Mouse (Mus musculus): ENCODE results near the gene Mpv17. TPM values are rescaled to one million over a fixed set of nuclear protein-coding genes. Genes with fewer than 3 reads are reported as not detected.

The Mpv17 gene
- 41.2 TPM for polyA plus RNA-seq (2014; fragmentation: Illumina TruSeq; extraction: RNeasy Lipid Tissue Mini Kit (QIAGEN cat#74804); ENCODE audit: insufficient read depth, low read depth, low replicate concordance)

GRCm38 (mm10) chr5:31154152-31154553 is at the start of gene Mpv17:
Mpv17 (minus strand) TSS chr5:31154251.

GRCm38 (mm10) chr5:31201742-31202590 is 47.9 kb upstream of the Mpv17 start, which contains the start of gene Zfp513:
Zfp513 (minus strand) TSS chr5:31202303.

GRCm38 (mm10) chr5:31192939-31193630 is 39.0 kb upstream of the Mpv17 start, which contains the start of the genes Snx17 and Eif2b4:
Snx17 (plus strand) TSS chr5:31193227.
Eif2b4 (minus strand) TSS chr5:31193430.

GRCm38 (mm10) chr5:31179766-31180630 is 25.9 kb upstream of the Mpv17 start, which contains the start of the genes Gm29609 and Gtf3c2:
Gm29609 (minus strand) TSS chr5:31179911.
Gtf3c2 (minus strand) TSS chr5:31180144.

GRCm38 (mm10) chr5:31138241-31138967 is 15.6 kb downstream of the Mpv17 start, which contains the start of gene Ucn:
Ucn (minus strand) TSS chr5:31138829.

GRCm38 (mm10) chr5:31116354-31116753 is 37.7 kb downstream of the Mpv17 start, which contains the start of gene Trim54:
Trim54 (plus strand) TSS chr5:31116712.

GRCm38 (mm10) chr5:31108000-31108490 is 46.0 kb downstream of the Mpv17 start, which contains the start of gene Slc30a3:
Slc30a3 (minus strand) TSS chr5:31108237.

GRCm38 (mm10) chr5:31105814-31106335 is 48.2 kb downstream of the Mpv17 start, which contains the start of gene Dnajc5g:
Dnajc5g (plus strand) TSS chr5:31106285.

Other genes with a start within 250 kb of the Mpv17 start
- 298 TPM for gene Ost4, start 246.5 kb downstream of the Mpv17 start, polyA plus RNA-seq (2014; fragmentation: Illumina TruSeq; extraction: RNeasy Lipid Tissue Mini Kit (QIAGEN cat#74804); ENCODE audit: insufficient read depth, low read depth, low replicate concordance)
- gene Emilin1, start 240.8 kb downstream of the Mpv17 start, polyA plus RNA-seq (2014; fragmentation: Illumina TruSeq; extraction: RNeasy Lipid Tissue Mini Kit (QIAGEN cat#74804); ENCODE audit: insufficient read depth, low read depth, low replicate concordance) = 47.6 TPM
- gene Khk, start 232.8 kb downstream of the Mpv17 start, polyA plus RNA-seq (2014; fragmentation: Illumina TruSeq; extraction: RNeasy Lipid Tissue Mini Kit (QIAGEN cat#74804); ENCODE audit: insufficient read depth, low read depth, low replicate concordance) = 53.4 TPM
- gene Cgref1, start 208.7 kb downstream of the Mpv17 start, polyA plus RNA-seq (2014; fragmentation: Illumina TruSeq; extraction: RNeasy Lipid Tissue Mini Kit (QIAGEN cat#74804); ENCODE audit: insufficient read depth, low read depth, low replicate concordance) = 0.60 TPM
- gene Preb, start 193.9 kb downstream of the Mpv17 start, polyA plus RNA-seq (2014; fragmentation: Illumina TruSeq; extraction: RNeasy Lipid Tissue Mini Kit (QIAGEN cat#74804); ENCODE audit: insufficient read depth, low read depth, low replicate concordance) = 81.0 TPM
- gene Tcf23, start 185.6 kb downstream of the Mpv17 start, polyA plus RNA-seq (2014; fragmentation: Illumina TruSeq; extraction: RNeasy Lipid Tissue Mini Kit (QIAGEN cat#74804); ENCODE audit: insufficient read depth, low read depth, low replicate concordance) = 1.2 TPM
- 135 TPM for gene Atraid, start 105.9 kb downstream of the Mpv17 start, polyA plus RNA-seq (2014; fragmentation: Illumina TruSeq; extraction: RNeasy Lipid Tissue Mini Kit (QIAGEN cat#74804); ENCODE audit: insufficient read depth, low read depth, low replicate concordance)
- gene Slc5a6, start 105.3 kb downstream of the Mpv17 start, polyA plus RNA-seq (2014; fragmentation: Illumina TruSeq; extraction: RNeasy Lipid Tissue Mini Kit (QIAGEN cat#74804); ENCODE audit: insufficient read depth, low read depth, low replicate concordance) = 4.2 TPM
- 5.8 TPM for gene Cad, start 99.5 kb downstream of the Mpv17 start, polyA plus RNA-seq (2014; fragmentation: Illumina TruSeq; extraction: RNeasy Lipid Tissue Mini Kit (QIAGEN cat#74804); ENCODE audit: insufficient read depth, low read depth, low replicate concordance)
- gene Dnajc5g, start 48.0 kb downstream of the Mpv17 start, polyA plus RNA-seq (2014; fragmentation: Illumina TruSeq; extraction: RNeasy Lipid Tissue Mini Kit (QIAGEN cat#74804); ENCODE audit: insufficient read depth, low read depth, low replicate concordance) = not detected
- gene Slc30a3, start 46.0 kb downstream of the Mpv17 start, polyA plus RNA-seq (2014; fragmentation: Illumina TruSeq; extraction: RNeasy Lipid Tissue Mini Kit (QIAGEN cat#74804); ENCODE audit: insufficient read depth, low read depth, low replicate concordance) = not detected
- 3.1 TPM for gene Trim54, start 37.5 kb downstream of the Mpv17 start, polyA plus RNA-seq (2014; fragmentation: Illumina TruSeq; extraction: RNeasy Lipid Tissue Mini Kit (QIAGEN cat#74804); ENCODE audit: insufficient read depth, low read depth, low replicate concordance)
- gene Ucn, start 15.4 kb downstream of the Mpv17 start, polyA plus RNA-seq (2014; fragmentation: Illumina TruSeq; extraction: RNeasy Lipid Tissue Mini Kit (QIAGEN cat#74804); ENCODE audit: insufficient read depth, low read depth, low replicate concordance) = not detected
- gene Gm29609, start 25.7 kb upstream of the Mpv17 start, polyA plus RNA-seq (2014; fragmentation: Illumina TruSeq; extraction: RNeasy Lipid Tissue Mini Kit (QIAGEN cat#74804); ENCODE audit: insufficient read depth, low read depth, low replicate concordance) = 0.18 TPM
- gene Gtf3c2, start 25.9 kb upstream of the Mpv17 start, polyA plus RNA-seq (2014; fragmentation: Illumina TruSeq; extraction: RNeasy Lipid Tissue Mini Kit (QIAGEN cat#74804); ENCODE audit: insufficient read depth, low read depth, low replicate concordance) = 14.1 TPM
- gene Snx17, start 39.0 kb upstream of the Mpv17 start, polyA plus RNA-seq (2014; fragmentation: Illumina TruSeq; extraction: RNeasy Lipid Tissue Mini Kit (QIAGEN cat#74804); ENCODE audit: insufficient read depth, low read depth, low replicate concordance) = 69.2 TPM
- 24.8 TPM for gene Eif2b4, start 39.2 kb upstream of the Mpv17 start, polyA plus RNA-seq (2014; fragmentation: Illumina TruSeq; extraction: RNeasy Lipid Tissue Mini Kit (QIAGEN cat#74804); ENCODE audit: insufficient read depth, low read depth, low replicate concordance)
- 12.8 TPM for gene Zfp513, start 48.1 kb upstream of the Mpv17 start, polyA plus RNA-seq (2014; fragmentation: Illumina TruSeq; extraction: RNeasy Lipid Tissue Mini Kit (QIAGEN cat#74804); ENCODE audit: insufficient read depth, low read depth, low replicate concordance)
- 39.6 TPM for gene Ppm1g, start 66.4 kb upstream of the Mpv17 start, polyA plus RNA-seq (2014; fragmentation: Illumina TruSeq; extraction: RNeasy Lipid Tissue Mini Kit (QIAGEN cat#74804); ENCODE audit: insufficient read depth, low read depth, low replicate concordance)
- gene Nrbp1, start 86.6 kb upstream of the Mpv17 start, polyA plus RNA-seq (2014; fragmentation: Illumina TruSeq; extraction: RNeasy Lipid Tissue Mini Kit (QIAGEN cat#74804); ENCODE audit: insufficient read depth, low read depth, low replicate concordance) = 61.9 TPM
- not detected for gene Gm9970, start 87.0 kb upstream of the Mpv17 start, polyA plus RNA-seq (2014; fragmentation: Illumina TruSeq; extraction: RNeasy Lipid Tissue Mini Kit (QIAGEN cat#74804); ENCODE audit: insufficient read depth, low read depth, low replicate concordance)
- 30.6 TPM for gene Krtcap3, start 97.4 kb upstream of the Mpv17 start, polyA plus RNA-seq (2014; fragmentation: Illumina TruSeq; extraction: RNeasy Lipid Tissue Mini Kit (QIAGEN cat#74804); ENCODE audit: insufficient read depth, low read depth, low replicate concordance)
- gene Ift172, start 136.9 kb upstream of the Mpv17 start, polyA plus RNA-seq (2014; fragmentation: Illumina TruSeq; extraction: RNeasy Lipid Tissue Mini Kit (QIAGEN cat#74804); ENCODE audit: insufficient read depth, low read depth, low replicate concordance) = 26.8 TPM
- gene Fndc4, start 141.8 kb upstream of the Mpv17 start, polyA plus RNA-seq (2014; fragmentation: Illumina TruSeq; extraction: RNeasy Lipid Tissue Mini Kit (QIAGEN cat#74804); ENCODE audit: insufficient read depth, low read depth, low replicate concordance) = 6.1 TPM
- gene Gckr, start 143.2 kb upstream of the Mpv17 start, polyA plus RNA-seq (2014; fragmentation: Illumina TruSeq; extraction: RNeasy Lipid Tissue Mini Kit (QIAGEN cat#74804); ENCODE audit: insufficient read depth, low read depth, low replicate concordance) = not detected

Data from lung, adult 10 weeks (tissue).